Mouse (Mus musculus) lung, embryonic 15.5 days (tissue): ENCODE measurements around the gene Fra10ac1. TPM values are rescaled to one million over a fixed set of nuclear protein-coding genes. Genes with fewer than 3 reads are reported as not detected.

Experiments
- ATAC-seq: fragments of 200-750 bp; cut with Nextera tagmentation; 2 replicates; pipeline ENCODE4 v1.8.0; 2017; ENCODE audit warnings: moderate number of reproducible peaks, borderline replicate concordance; ENCODE audit not compliant: low FRiP score, low TSS enrichment; ENCODE audit errors: extremely low read depth
- H3K27ac ChIP-seq: fragments of 300-500 bp; sonication (generic); 2 replicates; pipeline ENCODE4 v1.5.1; 2015; ENCODE audit warnings: moderate library complexity, mild to moderate bottlenecking, inconsistent platforms
- H3K27me3 ChIP-seq: fragments of 300-500 bp; sonication (generic); 2 replicates; pipeline ENCODE4 v1.6.1; 2015; ENCODE audit warnings: inconsistent platforms
- H3K36me3 ChIP-seq: fragments of 300-500 bp; sonication (generic); 2 replicates; pipeline ENCODE4 v1.6.1; 2015; ENCODE audit warnings: inconsistent platforms
- H3K4me1 ChIP-seq: fragments of 300-500 bp; sonication (generic); 2 replicates; pipeline ENCODE4 v1.6.1; 2015; ENCODE audit warnings: inconsistent platforms
- H3K4me2 ChIP-seq: fragments of 300-500 bp; sonication (generic); 2 replicates; pipeline ENCODE4 v1.6.1; 2015; ENCODE audit warnings: inconsistent platforms, mild to moderate bottlenecking, moderate library complexity
- H3K4me3 ChIP-seq: fragments of 300-500 bp; sonication (generic); 2 replicates; pipeline ENCODE4 v1.5.1; 2015; ENCODE audit warnings: mild to moderate bottlenecking, inconsistent platforms
- H3K9ac ChIP-seq: fragments of 300-500 bp; sonication (generic); 2 replicates; pipeline ENCODE4 v1.6.1; 2015; ENCODE audit warnings: inconsistent platforms
- H3K9me3 ChIP-seq: fragments of 300-500 bp; sonication (generic); 2 replicates; pipeline ENCODE4 v1.6.1; 2016; ENCODE audit warnings: inconsistent platforms
- WGBS: fragments of 180-500 bp; shearing (Covaris S2); methylation state at CpG from one replicate; pipeline ENCODE4 v1.1.7; 2015; 5-methylcytosine and 5-hydroxymethylcytosine counted together
- polyA plus RNA-seq: library from polyadenylated mRNA; unstranded; fragments of >200 nt; fragmentation: Nextera tagmentation; extraction: Ambion mirVana; gene quantifications from 2 replicates; pipeline ENCODE4 v1.2.1, GENCODE M21; 2015

Fra10ac1 gene
- polyA plus RNA-seq, 1 experiment from 2014 or later = 36.4 TPM

- Histone ChIP-seq H3K4me1 (peaks cover 12% of the 10 kb centered on the region; the same call in 1 of the 2 replicates), H3K27me3 (no peaks in the 10 kb centered on the region), H3K9ac (peak overlapping the region; percentile 80), H3K27ac (peak overlapping the region; percentile 88), H3K36me3 (peaks cover 8% of the 10 kb centered on the region), H3K4me2 (peak overlapping the region; percentile 83), H3K4me3 (peak overlapping the region; percentile 86), H3K9me3 (no peaks in the 10 kb centered on the region)
- ATAC-seq = 0 out of 2 replicates have a peak, but pooled peaks have one; percentile 47
- 7% methylated on average over 12 of the region's 12 CpGs for WGBS
These were observed 526 bp downstream of the Fra10ac1 start for GRCm38 (mm10) chr19:38223356-38223904.

DNA sequence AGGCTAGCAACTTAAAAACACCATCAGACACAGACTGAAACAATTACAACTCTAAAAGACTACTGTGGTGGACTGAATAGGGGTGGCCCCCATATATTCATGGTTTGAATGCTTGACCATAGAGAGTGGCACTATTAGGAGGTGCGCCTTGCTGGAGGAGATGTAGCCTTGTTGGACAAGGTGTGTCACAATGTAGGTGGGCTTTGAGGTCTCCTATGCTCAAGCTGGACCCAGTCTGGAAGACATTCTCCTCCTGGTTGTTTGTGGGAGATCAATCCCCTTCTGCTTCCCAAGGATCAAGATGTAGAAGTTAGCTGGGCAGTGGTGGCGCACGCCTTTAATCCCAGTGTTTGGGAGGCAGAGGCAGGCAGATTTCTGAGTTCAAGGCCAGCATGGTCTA lies 6.3 kb downstream of the Fra10ac1 start:
- WGBS = 99% methylated on average over 3 of the region's 3 CpGs
- no peak for ATAC-seq
- Histone ChIP-seq H3K4me2 (no peak overlapping the region), H3K9me3 (no peaks in the 10 kb centered on the region), H3K9ac (no peak overlapping the region), H3K4me3 (no peak overlapping the region), H3K27ac (no peak overlapping the region), H3K4me1 (0 out of 2 replicates have a peak, but pooled peaks cover 1% of the 10 kb centered on the region), H3K27me3 (no peaks in the 10 kb centered on the region), H3K36me3 (peaks cover 28% of the 10 kb centered on the region)

GRCm38 (mm10) chr19:38206669-38207068 lies 17.3 kb downstream of the Fra10ac1 start:
- 46% methylated on average over 9 of the region's 9 CpGs for WGBS
- H3K4me3 ChIP-seq = no peak overlapping the region
- no peak overlapping the region for H3K4me2 ChIP-seq
- no peaks in the 10 kb centered on the region for H3K27me3 ChIP-seq
- no peak for ATAC-seq
- no peaks in the 10 kb centered on the region for H3K4me1 ChIP-seq
- peaks cover 10% of the 10 kb centered on the region for H3K36me3 ChIP-seq
- H3K9ac ChIP-seq = no peak overlapping the region
- no peaks in the 10 kb centered on the region for H3K9me3 ChIP-seq
- H3K27ac ChIP-seq = no peak overlapping the region

DNA sequence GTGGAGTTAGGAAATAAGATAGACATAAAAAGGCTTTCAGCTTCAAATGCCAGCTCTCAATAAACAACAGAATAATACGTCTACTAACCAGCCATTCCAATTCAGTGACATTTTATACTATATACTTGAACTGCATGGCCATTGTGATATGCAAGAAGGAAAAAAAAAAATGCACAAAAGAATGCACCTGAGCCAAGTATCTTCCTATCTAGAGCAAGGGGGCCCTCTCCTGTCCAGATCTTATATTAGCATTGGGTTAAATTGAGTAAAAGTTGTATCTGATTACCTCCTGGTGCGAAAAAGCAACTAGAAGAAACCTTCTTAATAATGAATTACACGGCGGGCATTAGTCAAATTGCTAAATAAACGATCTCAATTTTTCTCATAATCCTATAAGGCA lies 25.2 kb downstream of the Fra10ac1 start:
- H3K4me1 ChIP-seq = no peaks in the 10 kb centered on the region
- H3K27ac ChIP-seq = no peak overlapping the region
- no peaks in the 10 kb centered on the region for H3K27me3 ChIP-seq
- H3K36me3 ChIP-seq = peaks cover 11% of the 10 kb centered on the region
- 81% methylated on average over 5 of the region's 5 CpGs for WGBS
- ATAC-seq = no peak
- no peak overlapping the region for H3K4me3 ChIP-seq
- no peaks in the 10 kb centered on the region for H3K9me3 ChIP-seq
- H3K9ac ChIP-seq = no peak overlapping the region
- no peak overlapping the region for H3K4me2 ChIP-seq

GRCm38 (mm10) chr19:38195245-38195644 lies 28.7 kb downstream of the Fra10ac1 start:
- Histone ChIP-seq H3K4me1 (no peaks in the 10 kb centered on the region), H3K36me3 (peaks cover 4% of the 10 kb centered on the region), H3K9me3 (no peaks in the 10 kb centered on the region), H3K4me3 (no peak overlapping the region), H3K27ac (no peak overlapping the region), H3K27me3 (no peaks in the 10 kb centered on the region), H3K9ac (no peak overlapping the region), H3K4me2 (no peak overlapping the region)
- WGBS = 89% methylated on average over 4 of the region's 4 CpGs
- ATAC-seq = no peak

GRCm38 (mm10) chr19:38191446-38191845 lies 32.5 kb downstream of the Fra10ac1 start:
- no peak overlapping the region for H3K4me3 ChIP-seq
- ATAC-seq = no peak
- no peaks in the 10 kb centered on the region for H3K4me1 ChIP-seq
- no peaks in the 10 kb centered on the region for H3K27me3 ChIP-seq
- H3K9me3 ChIP-seq = no peaks in the 10 kb centered on the region
- WGBS = 73% methylated on average over 5 of the region's 5 CpGs
- no peaks in the 10 kb centered on the region; the same call in 1 of the 2 replicates for H3K36me3 ChIP-seq
- H3K9ac ChIP-seq = no peak overlapping the region
- no peak overlapping the region for H3K4me2 ChIP-seq
- no peak overlapping the region for H3K27ac ChIP-seq

DNA sequence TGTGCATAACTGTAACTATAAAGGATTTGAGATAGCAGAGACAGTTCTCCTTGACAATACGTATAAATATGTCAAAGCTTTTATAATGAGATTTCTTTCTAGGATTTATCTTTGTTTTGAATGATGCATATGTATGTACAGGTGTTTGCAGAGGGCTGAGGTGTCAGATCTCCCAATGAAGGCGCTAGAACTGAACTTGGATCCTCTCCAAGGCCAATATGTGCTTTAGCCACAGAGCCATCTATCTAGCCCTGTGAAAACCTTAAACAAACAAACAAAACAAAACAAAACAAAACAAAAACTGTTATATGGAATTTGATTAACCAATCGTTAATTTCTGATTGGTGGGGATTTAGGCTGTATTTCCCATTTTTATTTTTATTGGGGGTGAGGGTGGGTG lies 33.4 kb downstream of the Fra10ac1 start:
- H3K27ac ChIP-seq = no peak overlapping the region
- no peaks in the 10 kb centered on the region for H3K4me1 ChIP-seq
- ATAC-seq = no peak
- H3K4me2 ChIP-seq = no peak overlapping the region
- H3K36me3 ChIP-seq = no peaks in the 10 kb centered on the region; the same call in 1 of the 2 replicates
- no peaks in the 10 kb centered on the region for H3K27me3 ChIP-seq
- no peak overlapping the region for H3K9ac ChIP-seq
- H3K4me3 ChIP-seq = no peak overlapping the region
- no peaks in the 10 kb centered on the region for H3K9me3 ChIP-seq
- WGBS = 79% methylated on average over 3 of the region's 3 CpGs

DNA sequence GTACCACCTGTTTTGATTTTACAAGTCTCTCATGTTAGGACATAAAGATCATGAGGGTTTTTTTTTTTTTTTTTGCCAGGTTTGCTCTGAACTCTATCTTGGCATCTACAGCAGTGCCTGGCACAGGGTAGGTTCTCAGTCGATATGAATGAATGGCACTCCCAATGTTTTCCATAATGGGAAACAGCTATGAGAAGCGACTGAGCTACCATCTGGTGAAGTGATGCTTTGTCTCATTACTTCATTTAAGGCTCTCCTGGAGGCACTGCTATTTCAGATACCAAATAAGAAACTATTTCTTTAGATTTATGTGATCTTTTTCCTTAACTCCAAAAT lies 36.6 kb downstream of the Fra10ac1 start:
- H3K4me2 ChIP-seq = no peak overlapping the region
- WGBS = 84% methylated on average over 2 of the region's 2 CpGs
- no peak for ATAC-seq

GRCm38 (mm10) chr19:38186631-38187344 lies 37.2 kb downstream of the Fra10ac1 start:
- Histone ChIP-seq H3K36me3 (no peaks in the 10 kb centered on the region; the same call in 1 of the 2 replicates), H3K4me3 (no peak overlapping the region), H3K27me3 (no peaks in the 10 kb centered on the region), H3K9ac (no peak overlapping the region), H3K4me1 (no peaks in the 10 kb centered on the region), H3K27ac (no peak overlapping the region), H3K9me3 (no peaks in the 10 kb centered on the region), H3K4me2 (no peak overlapping the region)
- WGBS = 76% methylated on average over 5 of the region's 5 CpGs
- ATAC-seq = no peak

More for the DNA sequence above, 36.6 kb downstream of the Fra10ac1 start:
- Histone ChIP-seq H3K27me3 (no peaks in the 10 kb centered on the region), H3K4me3 (no peak overlapping the region), H3K9ac (no peak overlapping the region), H3K36me3 (no peaks in the 10 kb centered on the region; the same call in 1 of the 2 replicates), H3K4me1 (no peaks in the 10 kb centered on the region), H3K9me3 (no peaks in the 10 kb centered on the region), H3K27ac (no peak overlapping the region)

DNA sequence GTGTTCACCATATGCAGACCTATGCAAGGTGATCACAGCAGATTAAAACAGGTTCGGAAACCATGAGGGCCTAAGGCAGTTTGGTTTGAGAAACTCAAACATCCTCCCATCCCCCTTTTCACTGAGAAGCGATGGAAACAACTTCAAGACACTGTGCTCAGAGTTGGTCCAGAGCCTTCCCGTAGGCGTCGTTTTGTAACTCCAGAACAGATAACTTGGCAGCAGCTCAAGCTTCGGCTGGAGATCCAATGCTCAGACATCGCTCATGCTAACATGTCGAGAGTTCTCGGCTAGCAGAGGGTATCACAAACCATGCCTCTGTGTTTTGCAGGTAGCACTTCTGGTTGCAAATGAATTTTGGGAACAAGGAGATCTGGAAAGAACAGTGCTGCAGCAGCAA lies 44.3 kb downstream of the Fra10ac1 start:
- H3K4me3 ChIP-seq = no peak overlapping the region
- ATAC-seq = no peak
- no peaks in the 10 kb centered on the region for H3K27me3 ChIP-seq
- H3K36me3 ChIP-seq = no peaks in the 10 kb centered on the region
- no peak overlapping the region for H3K9ac ChIP-seq
- WGBS = 77% methylated on average over 9 of the region's 9 CpGs
- H3K27ac ChIP-seq = no peak overlapping the region
- H3K4me2 ChIP-seq = no peak overlapping the region
- H3K4me1 ChIP-seq = no peaks in the 10 kb centered on the region
- no peaks in the 10 kb centered on the region for H3K9me3 ChIP-seq

GRCm38 (mm10) chr19:38164633-38165032 lies 59.3 kb downstream of the Fra10ac1 start:
- WGBS = 43% methylated on average over 2 of the region's 2 CpGs
- Histone ChIP-seq H3K9me3 (no peaks in the 10 kb centered on the region), H3K4me1 (no peaks in the 10 kb centered on the region), H3K9ac (no peak overlapping the region), H3K4me2 (no peak overlapping the region), H3K27me3 (no peaks in the 10 kb centered on the region), H3K27ac (no peak overlapping the region), H3K36me3 (no peaks in the 10 kb centered on the region), H3K4me3 (no peak overlapping the region)
- no peak for ATAC-seq

- no peak overlapping the region for H3K4me3 ChIP-seq
- WGBS = 74% methylated on average over 21 of the region's 21 CpGs
- H3K9ac ChIP-seq = no peak overlapping the region
- H3K9me3 ChIP-seq = no peaks in the 10 kb centered on the region
- no peak overlapping the region for H3K27ac ChIP-seq
- no peaks in the 10 kb centered on the region for H3K4me1 ChIP-seq
- H3K27me3 ChIP-seq = no peaks in the 10 kb centered on the region
- no peak for ATAC-seq
- no peak overlapping the region for H3K4me2 ChIP-seq
- no peaks in the 10 kb centered on the region for H3K36me3 ChIP-seq
These were observed 62.2 kb downstream of the Fra10ac1 start for GRCm38 (mm10) chr19:38161648-38162354.
